Mouse (Mus musculus): ENCODE results near the gene Spop. TPM values are rescaled to one million over a fixed set of nuclear protein-coding genes. Genes with fewer than 3 reads are reported as not detected.

Spop gene
- polyA plus RNA-seq, 1 experiment from 2014 or later = 204 TPM

GRCm38 (mm10) chr11:95446580-95447305, 32.9 kb downstream of the Spop start:
- H3K9ac ChIP-seq = no peak overlapping the region
- no peak overlapping the region for H3K27ac ChIP-seq
- ATAC-seq (ENCODE audit: low FRiP score) = no peak
- WGBS = 96% methylated on average over 6 of the region's 6 CpGs
- H3K4me3 ChIP-seq = no peak overlapping the region
- H3K9me3 ChIP-seq (replicated peaks) = no peaks in the 10 kb centered on the region
- no peaks in the 10 kb centered on the region for H3K27me3 ChIP-seq
- 0 out of 2 replicates have a peak, but pooled peaks cover 2% of the 10 kb centered on the region for H3K36me3 ChIP-seq
- H3K4me2 ChIP-seq (replicated peaks) = no peak overlapping the region
- H3K4me1 ChIP-seq = peaks cover 16% of the 10 kb centered on the region

GRCm38 (mm10) chr11:95448346-95448745, 34.5 kb downstream of the Spop start:
- Histone ChIP-seq H3K9ac (no peak overlapping the region), H3K4me3 (no peak overlapping the region), H3K27ac (no peak overlapping the region), H3K36me3 (0 out of 2 replicates have a peak, but pooled peaks cover 2% of the 10 kb centered on the region), H3K4me1 (peaks cover 16% of the 10 kb centered on the region), H3K4me2 (replicated peaks) (no peak overlapping the region), H3K9me3 (replicated peaks) (no peaks in the 10 kb centered on the region), H3K27me3 (no peaks in the 10 kb centered on the region)
- WGBS = 76% methylated on average over 3 of the region's 3 CpGs
- no peak for ATAC-seq (ENCODE audit: low FRiP score)

- no peaks in the 10 kb centered on the region for H3K4me1 ChIP-seq
- no peak overlapping the region for H3K27ac ChIP-seq
- no peak for ATAC-seq (ENCODE audit: low FRiP score)
- H3K9ac ChIP-seq = no peak overlapping the region
- H3K4me2 ChIP-seq (replicated peaks) = no peak overlapping the region
- no peaks in the 10 kb centered on the region for H3K36me3 ChIP-seq
- no peak overlapping the region for H3K4me3 ChIP-seq
- WGBS = 69% methylated on average over 8 of the region's 8 CpGs
- no peaks in the 10 kb centered on the region for H3K27me3 ChIP-seq
- no peaks in the 10 kb centered on the region for H3K9me3 ChIP-seq (replicated peaks)
Measured at GRCm38 (mm10) chr11:95455331-95455730, 41.5 kb downstream of the Spop start.

- no peaks in the 10 kb centered on the region for H3K27me3 ChIP-seq
- H3K4me3 ChIP-seq = no peak overlapping the region
- H3K4me2 ChIP-seq (replicated peaks) = no peak overlapping the region
- WGBS = 89% methylated on average over 2 of the region's 2 CpGs
- no peak for ATAC-seq (ENCODE audit: low FRiP score)
- H3K9ac ChIP-seq = no peak overlapping the region
- H3K4me1 ChIP-seq = no peaks in the 10 kb centered on the region
- no peak overlapping the region for H3K27ac ChIP-seq
- H3K36me3 ChIP-seq = no peaks in the 10 kb centered on the region
- no peaks in the 10 kb centered on the region for H3K9me3 ChIP-seq (replicated peaks)
Measured at GRCm38 (mm10) chr11:95460872-95461271, 47.0 kb downstream of the Spop start.

- H3K4me1 ChIP-seq = no peaks in the 10 kb centered on the region
- H3K4me2 ChIP-seq (replicated peaks) = no peak overlapping the region
- H3K36me3 ChIP-seq = no peaks in the 10 kb centered on the region
- no peaks in the 10 kb centered on the region for H3K27me3 ChIP-seq
- H3K9me3 ChIP-seq (replicated peaks) = no peaks in the 10 kb centered on the region
- 93% methylated on average over 3 of the region's 3 CpGs for WGBS
- no peak overlapping the region for H3K4me3 ChIP-seq
- H3K27ac ChIP-seq = no peak overlapping the region
- no peak for ATAC-seq (ENCODE audit: low FRiP score)
- H3K9ac ChIP-seq = no peak overlapping the region
Measured at GRCm38 (mm10) chr11:95462168-95462567, 48.3 kb downstream of the Spop start.

- WGBS = 92% methylated on average over 1 of the region's 1 CpGs
Measured at GRCm38 (mm10) chr11:95467731-95468130, 53.9 kb downstream of the Spop start.

GRCm38 (mm10) chr11:95472942-95473341, 59.1 kb downstream of the Spop start:
- H3K36me3 ChIP-seq = peaks cover 39% of the 10 kb centered on the region
- no peak overlapping the region for H3K4me2 ChIP-seq (replicated peaks)
- H3K27me3 ChIP-seq = no peaks in the 10 kb centered on the region
- no peak overlapping the region for H3K9ac ChIP-seq
- 89% methylated on average over 2 of the region's 2 CpGs for WGBS
- H3K27ac ChIP-seq = no peak overlapping the region
- ATAC-seq (ENCODE audit: low FRiP score) = no peak
- H3K4me3 ChIP-seq = no peak overlapping the region
- H3K9me3 ChIP-seq (replicated peaks) = no peaks in the 10 kb centered on the region
- H3K4me1 ChIP-seq = no peaks in the 10 kb centered on the region

More at GRCm38 (mm10) chr11:95467731-95468130, 53.9 kb downstream of the Spop start:
- H3K27ac ChIP-seq = no peak overlapping the region
- H3K27me3 ChIP-seq = no peaks in the 10 kb centered on the region
- H3K4me3 ChIP-seq = no peak overlapping the region
- H3K9me3 ChIP-seq (replicated peaks) = no peaks in the 10 kb centered on the region
- H3K9ac ChIP-seq = no peak overlapping the region
- H3K36me3 ChIP-seq = peaks cover 15% of the 10 kb centered on the region
- no peaks in the 10 kb centered on the region for H3K4me1 ChIP-seq
- H3K4me2 ChIP-seq (replicated peaks) = no peak overlapping the region
- no peak for ATAC-seq (ENCODE audit: low FRiP score)

- Histone ChIP-seq H3K4me2 (replicated peaks) (no peak overlapping the region), H3K36me3 (peaks cover 39% of the 10 kb centered on the region)
- WGBS = 89% methylated on average over 1 of the region's 1 CpGs
Measured at GRCm38 (mm10) chr11:95473456-95473855, 59.6 kb downstream of the Spop start.

GRCm38 (mm10) chr11:95476323-95476722, 62.4 kb downstream of the Spop start:
- H3K9me3 ChIP-seq (replicated peaks) = no peaks in the 10 kb centered on the region
- peaks cover 40% of the 10 kb centered on the region for H3K36me3 ChIP-seq
- no peak overlapping the region for H3K9ac ChIP-seq
- no peak overlapping the region for H3K4me2 ChIP-seq (replicated peaks)
- no peaks in the 10 kb centered on the region for H3K27me3 ChIP-seq
- no peaks in the 10 kb centered on the region for H3K4me1 ChIP-seq
- WGBS = 93% methylated on average over 7 of the region's 7 CpGs
- no peak overlapping the region for H3K4me3 ChIP-seq
- H3K27ac ChIP-seq = no peak overlapping the region
- no peak for ATAC-seq (ENCODE audit: low FRiP score)

More at GRCm38 (mm10) chr11:95473456-95473855, 59.6 kb downstream of the Spop start:
- no peak for ATAC-seq (ENCODE audit: low FRiP score)
- no peak overlapping the region for H3K9ac ChIP-seq
- no peaks in the 10 kb centered on the region for H3K27me3 ChIP-seq
- no peaks in the 10 kb centered on the region for H3K9me3 ChIP-seq (replicated peaks)
- H3K4me3 ChIP-seq = no peak overlapping the region
- no peak overlapping the region for H3K27ac ChIP-seq
- no peaks in the 10 kb centered on the region for H3K4me1 ChIP-seq

GRCm38 (mm10) chr11:95479458-95479857, 65.6 kb downstream of the Spop start:
- WGBS = 83% methylated on average over 4 of the region's 4 CpGs
- Histone ChIP-seq H3K4me1 (no peaks in the 10 kb centered on the region), H3K27me3 (no peaks in the 10 kb centered on the region), H3K36me3 (peaks cover 30% of the 10 kb centered on the region), H3K4me2 (replicated peaks) (no peak overlapping the region), H3K27ac (no peak overlapping the region), H3K9me3 (replicated peaks) (no peaks in the 10 kb centered on the region), H3K9ac (no peak overlapping the region), H3K4me3 (no peak overlapping the region)
- ATAC-seq (ENCODE audit: low FRiP score) = no peak

GRCm38 (mm10) chr11:95480662-95481061, 66.8 kb downstream of the Spop start:
- no peak overlapping the region for H3K9ac ChIP-seq
- H3K27ac ChIP-seq = no peak overlapping the region
- H3K4me2 ChIP-seq (replicated peaks) = no peak overlapping the region
- no peak for ATAC-seq (ENCODE audit: low FRiP score)
- no peaks in the 10 kb centered on the region for H3K4me1 ChIP-seq
- no peaks in the 10 kb centered on the region for H3K9me3 ChIP-seq (replicated peaks)
- H3K4me3 ChIP-seq = no peak overlapping the region
- H3K36me3 ChIP-seq = peaks cover 35% of the 10 kb centered on the region
- 91% methylated on average over 4 of the region's 4 CpGs for WGBS
- H3K27me3 ChIP-seq = no peaks in the 10 kb centered on the region

- no peak overlapping the region for H3K27ac ChIP-seq
- H3K4me1 ChIP-seq = no peaks in the 10 kb centered on the region
- WGBS = 95% methylated on average over 18 of the region's 18 CpGs
- H3K9me3 ChIP-seq (replicated peaks) = no peaks in the 10 kb centered on the region
- H3K4me3 ChIP-seq = no peak overlapping the region
- H3K27me3 ChIP-seq = no peaks in the 10 kb centered on the region
- ATAC-seq (ENCODE audit: low FRiP score) = no peak
- H3K4me2 ChIP-seq (replicated peaks) = no peak overlapping the region
- peaks cover 55% of the 10 kb centered on the region for H3K36me3 ChIP-seq
- H3K9ac ChIP-seq = no peak overlapping the region
Measured at GRCm38 (mm10) chr11:95485634-95486033, 71.8 kb downstream of the Spop start.

- Histone ChIP-seq H3K36me3 (peaks cover 69% of the 10 kb centered on the region), H3K4me1 (no peaks in the 10 kb centered on the region), H3K9me3 (replicated peaks) (no peaks in the 10 kb centered on the region), H3K4me2 (replicated peaks) (no peak overlapping the region), H3K4me3 (no peak overlapping the region), H3K27me3 (no peaks in the 10 kb centered on the region), H3K9ac (no peak overlapping the region), H3K27ac (no peak overlapping the region)
- ATAC-seq (ENCODE audit: low FRiP score) = no peak
- 98% methylated on average over 2 of the region's 2 CpGs for WGBS
Measured at GRCm38 (mm10) chr11:95487237-95487636, 73.4 kb downstream of the Spop start.

Data from hindbrain, embryonic 12.5 days (tissue).